Mouse (Mus musculus) intestine, embryonic 16.5 days (tissue): ENCODE results near the gene Acta2. TPM values are rescaled to one million over a fixed set of nuclear protein-coding genes. Genes with fewer than 3 reads are reported as not detected.

ENCODE experiments used
- ATAC-seq: fragments of 200-750 bp; cut with Nextera tagmentation; 2 replicates; pipeline ENCODE4 v1.8.0; 2017; ENCODE audit warnings: moderate TSS enrichment, moderate library complexity
- H3K27ac ChIP-seq: fragments of 300-500 bp; sonication (generic); 2 replicates; pipeline ENCODE4 v1.5.1; 2014; ENCODE audit warnings: mild to moderate bottlenecking, low read length
- H3K27me3 ChIP-seq: fragments of 300-500 bp; sonication (generic); replicated peaks from 2 replicates; pipeline ENCODE4 v1.6.1; 2014; ENCODE audit warnings: low read length, control low read depth, mixed read lengths; ENCODE audit not compliant: control insufficient read depth, insufficient read depth
- H3K36me3 ChIP-seq: fragments of 300-500 bp; sonication (generic); 2 replicates; pipeline ENCODE4 v1.6.1; 2014; ENCODE audit warnings: low read length, control low read depth; ENCODE audit not compliant: control insufficient read depth, insufficient read depth
- H3K4me1 ChIP-seq: fragments of 300-500 bp; sonication (generic); 2 replicates; pipeline ENCODE4 v1.6.1; 2014; ENCODE audit warnings: low read length, control low read depth, mixed read lengths; ENCODE audit not compliant: control insufficient read depth, insufficient read depth
- H3K4me2 ChIP-seq: fragments of 300-500 bp; sonication (generic); 2 replicates; pipeline ENCODE4 v1.6.1; 2014; ENCODE audit warnings: low read depth, low read length, control low read depth
- H3K4me3 ChIP-seq: fragments of 300-500 bp; sonication (generic); 2 replicates; pipeline ENCODE4 v1.5.1; 2014; ENCODE audit warnings: mild to moderate bottlenecking, low read length
- H3K9ac ChIP-seq: fragments of 300-500 bp; sonication (generic); 2 replicates; pipeline ENCODE4 v1.6.1; 2014; ENCODE audit warnings: low read depth, low read length
- H3K9me3 ChIP-seq: fragments of 300-500 bp; sonication (generic); 2 replicates; pipeline ENCODE4 v1.6.1; 2016; ENCODE audit warnings: low read length, control low read depth; ENCODE audit not compliant: control insufficient read depth
- WGBS: fragments of 180-500 bp; shearing (Covaris S2); extraction: QIAGEN DNeasy Blood & Tissue Kit; methylation state at CpG from one replicate; pipeline ENCODE4 v1.1.7; 2014; 5-methylcytosine and 5-hydroxymethylcytosine counted together
- polyA plus RNA-seq: library from polyadenylated mRNA; unstranded; fragments of >200 nt; fragmentation: Nextera tagmentation; extraction: Ambion mirVana; gene quantifications from 2 replicates; pipeline ENCODE4 v1.2.1, GENCODE M21; 2015

Gene Acta2
- polyA plus RNA-seq, 1 experiment from 2014 or later = 1,574 TPM

DNA sequence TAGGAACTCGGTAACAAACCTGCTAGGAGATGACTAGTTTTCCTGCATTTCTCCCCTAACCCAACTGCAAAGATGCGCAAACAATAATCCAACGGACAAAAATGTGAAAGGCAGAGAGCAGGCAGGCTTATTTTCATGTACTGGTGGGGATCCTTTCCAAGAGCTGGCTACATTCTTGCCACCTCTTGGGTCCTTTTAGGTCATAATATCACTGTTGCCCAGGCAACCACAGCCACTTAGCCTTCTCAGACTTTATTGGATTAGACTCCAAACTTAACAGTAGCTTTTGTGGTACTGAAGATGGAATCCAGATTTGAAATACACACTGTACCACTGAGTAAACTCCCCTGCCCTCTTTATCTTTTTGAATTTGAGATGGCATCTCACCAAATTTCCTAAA lies 22.7 kb upstream of the Acta2 start:
- no peaks in the 10 kb centered on the region for H3K27me3 ChIP-seq
- H3K9ac ChIP-seq = no peak overlapping the region
- no peak overlapping the region for H3K4me2 ChIP-seq
- no peaks in the 10 kb centered on the region for H3K36me3 ChIP-seq
- ATAC-seq = no peak
- no peaks in the 10 kb centered on the region for H3K4me1 ChIP-seq
- no peak overlapping the region for H3K27ac ChIP-seq
- H3K9me3 ChIP-seq = no peaks in the 10 kb centered on the region
- 84% methylated on average over 3 of the region's 3 CpGs for WGBS
- no peak overlapping the region for H3K4me3 ChIP-seq

DNA sequence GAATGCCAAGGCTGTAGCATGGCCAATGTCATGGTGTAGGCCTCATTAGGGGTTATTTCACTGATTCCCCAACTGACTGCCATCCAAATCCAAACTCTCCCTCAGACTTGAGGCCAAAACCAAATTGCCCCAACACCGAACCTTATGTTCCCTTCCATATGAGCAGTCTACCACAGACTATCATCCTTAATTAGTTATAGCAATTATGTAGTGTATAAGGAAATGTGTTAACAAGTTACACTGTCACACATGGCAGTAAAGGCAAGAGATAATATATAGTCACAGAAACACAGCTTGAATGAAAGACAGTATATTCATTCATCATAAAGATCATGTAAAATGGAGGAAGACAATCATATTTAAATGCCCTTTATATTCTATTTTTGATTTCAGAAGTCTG lies 17.7 kb upstream of the Acta2 start:
- H3K9me3 ChIP-seq = no peaks in the 10 kb centered on the region
- H3K27me3 ChIP-seq = no peaks in the 10 kb centered on the region
- H3K27ac ChIP-seq = no peak overlapping the region
- no peaks in the 10 kb centered on the region for H3K36me3 ChIP-seq
- ATAC-seq = no peak
- 98% methylated on average over 1 of the region's 1 CpGs for WGBS
- no peak overlapping the region for H3K4me3 ChIP-seq
- no peak overlapping the region for H3K9ac ChIP-seq
- H3K4me1 ChIP-seq = no peaks in the 10 kb centered on the region
- no peak overlapping the region for H3K4me2 ChIP-seq

DNA sequence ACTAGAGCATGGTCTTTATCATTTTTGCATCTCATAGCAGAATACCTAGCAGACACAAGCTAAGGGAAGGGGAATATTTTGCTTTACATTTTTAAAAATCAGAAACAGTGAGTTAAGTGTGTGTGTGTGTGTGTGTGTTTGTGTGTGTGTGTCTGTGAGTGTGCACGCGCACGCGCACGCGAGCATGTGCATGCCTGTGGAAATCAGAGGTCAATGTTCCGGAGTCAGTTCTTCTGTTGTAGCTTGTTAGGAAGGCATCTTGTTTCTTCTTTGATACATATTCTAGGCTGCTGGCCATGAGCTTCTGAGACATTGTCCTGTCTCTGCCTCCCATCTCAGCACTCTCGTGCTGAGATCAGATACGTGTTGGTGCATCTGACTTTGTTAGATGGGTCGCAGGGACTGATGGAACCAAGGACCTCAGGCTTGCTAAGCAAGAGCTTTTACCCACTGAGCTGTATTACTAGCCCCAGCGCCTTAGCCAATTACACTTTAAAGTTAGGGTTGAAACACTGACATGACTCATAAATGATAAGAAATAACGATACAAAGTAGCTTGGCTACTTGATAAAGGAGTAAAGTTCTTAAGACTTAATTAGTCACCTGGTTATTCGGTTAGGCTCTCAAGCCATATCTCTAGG lies 15.6 kb upstream of the Acta2 start:
- Histone ChIP-seq H3K4me3 (no peak overlapping the region), H3K27ac (peak overlapping the region; percentile 58; the same call in 1 of the 2 replicates), H3K4me2 (no peak overlapping the region), H3K9ac (no peak overlapping the region), H3K36me3 (no peaks in the 10 kb centered on the region), H3K4me1 (no peaks in the 10 kb centered on the region), H3K27me3 (no peaks in the 10 kb centered on the region), H3K9me3 (no peaks in the 10 kb centered on the region)
- ATAC-seq = peak; percentile 76
- WGBS = 88% methylated on average over 13 of the region's 13 CpGs

DNA sequence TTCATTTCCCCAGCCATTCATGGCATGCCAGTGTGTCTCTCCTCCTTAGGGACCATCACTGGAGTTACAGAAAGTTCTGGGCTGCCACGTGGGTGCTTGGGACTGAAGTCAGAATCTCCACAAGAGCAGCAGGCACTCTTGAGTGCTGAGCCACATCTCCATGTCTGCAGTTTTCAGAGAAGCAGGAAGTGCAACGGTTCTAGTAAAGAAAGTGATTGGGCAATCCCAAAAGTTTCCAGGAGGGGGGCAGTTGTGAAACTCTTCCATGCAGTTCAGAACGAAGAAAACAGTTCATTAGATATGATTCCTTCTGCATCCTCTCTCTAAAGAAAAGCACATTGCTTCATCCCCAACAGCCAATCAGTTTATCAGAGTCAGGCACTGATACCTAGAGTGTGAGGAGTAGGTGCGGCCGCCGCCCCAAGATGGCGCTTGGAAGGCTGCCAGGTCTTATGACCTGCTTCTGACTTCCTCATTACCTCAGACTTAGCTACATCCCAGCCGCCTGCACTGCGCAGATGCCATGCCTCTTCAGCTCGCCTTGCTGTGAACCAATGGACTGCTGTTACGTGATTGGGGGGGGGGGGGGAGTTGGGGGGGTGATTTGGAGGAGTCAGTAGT lies 14.8 kb upstream of the Acta2 start:
- no peaks in the 10 kb centered on the region for H3K4me1 ChIP-seq
- no peak overlapping the region; the same call in 1 of the 2 replicates for H3K27ac ChIP-seq
- H3K9me3 ChIP-seq = no peaks in the 10 kb centered on the region
- peak; percentile 85 for ATAC-seq
- no peak overlapping the region for H3K9ac ChIP-seq
- H3K36me3 ChIP-seq = no peaks in the 10 kb centered on the region
- H3K4me2 ChIP-seq = no peak overlapping the region
- H3K4me3 ChIP-seq = no peak overlapping the region
- H3K27me3 ChIP-seq = no peaks in the 10 kb centered on the region
- 72% methylated on average over 11 of the region's 11 CpGs for WGBS

DNA sequence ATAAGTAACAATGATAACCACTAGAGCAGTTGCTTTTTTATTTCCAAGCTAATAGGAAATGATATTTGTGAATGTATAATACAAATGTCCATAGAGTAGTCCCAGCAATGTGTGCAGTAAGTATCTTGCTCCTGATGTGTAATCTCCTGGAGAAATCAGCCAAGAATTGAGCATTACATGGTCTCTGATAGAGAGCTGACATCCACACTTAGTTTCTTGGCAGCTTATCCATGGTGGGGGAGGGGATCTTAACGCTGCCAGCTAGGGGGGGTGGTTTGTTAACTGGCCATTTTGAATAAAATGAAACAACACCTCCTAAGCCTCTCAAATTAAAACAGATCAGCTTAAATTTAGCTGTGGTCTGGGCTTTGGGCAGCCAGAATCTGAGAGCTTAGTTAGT lies 13.6 kb upstream of the Acta2 start:
- Histone ChIP-seq H3K4me3 (no peak overlapping the region), H3K27me3 (no peaks in the 10 kb centered on the region), H3K27ac (no peak overlapping the region), H3K4me2 (no peak overlapping the region), H3K4me1 (no peaks in the 10 kb centered on the region), H3K9ac (no peak overlapping the region), H3K9me3 (no peaks in the 10 kb centered on the region), H3K36me3 (no peaks in the 10 kb centered on the region)
- no peak for ATAC-seq
- WGBS = 51% methylated on average over 1 of the region's 1 CpGs

DNA sequence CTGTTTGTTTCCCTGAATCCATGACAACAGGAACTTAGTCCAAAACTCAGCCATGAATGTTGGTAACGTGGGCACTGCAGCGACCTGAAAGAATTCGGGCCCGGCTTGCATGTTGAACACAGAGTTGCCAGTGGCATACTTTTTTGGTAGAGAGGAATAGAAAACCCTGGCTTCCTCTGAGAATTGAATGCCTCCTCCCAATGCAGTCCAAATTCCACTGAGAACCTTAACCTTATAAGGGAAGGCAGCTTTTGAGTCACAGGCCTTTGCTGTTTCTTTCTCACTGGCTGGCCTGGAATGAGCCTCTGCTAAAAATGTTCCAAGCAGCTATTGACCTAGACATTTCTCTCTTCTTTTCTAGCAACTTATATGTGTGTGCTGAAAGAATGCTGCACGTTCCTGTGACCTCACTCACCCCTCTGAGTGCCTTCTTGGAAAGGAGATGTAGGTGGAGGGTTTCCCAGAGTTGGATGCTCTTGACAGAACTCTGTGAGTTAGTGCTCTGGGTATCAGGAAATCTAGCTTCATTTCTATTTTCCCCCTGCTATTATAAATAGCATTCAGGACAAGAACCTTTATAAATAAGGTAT lies 10.3 kb upstream of the Acta2 start:
- no peak overlapping the region for H3K4me2 ChIP-seq
- H3K9ac ChIP-seq = no peak overlapping the region
- H3K4me1 ChIP-seq = no peaks in the 10 kb centered on the region
- peak; percentile 34; the same call in 1 of the 2 replicates for ATAC-seq
- no peaks in the 10 kb centered on the region for H3K9me3 ChIP-seq
- H3K27me3 ChIP-seq = no peaks in the 10 kb centered on the region
- H3K4me3 ChIP-seq = no peak overlapping the region
- 64% methylated on average over 5 of the region's 5 CpGs for WGBS
- H3K27ac ChIP-seq = peak overlapping the region; percentile 65
- no peaks in the 10 kb centered on the region for H3K36me3 ChIP-seq

DNA sequence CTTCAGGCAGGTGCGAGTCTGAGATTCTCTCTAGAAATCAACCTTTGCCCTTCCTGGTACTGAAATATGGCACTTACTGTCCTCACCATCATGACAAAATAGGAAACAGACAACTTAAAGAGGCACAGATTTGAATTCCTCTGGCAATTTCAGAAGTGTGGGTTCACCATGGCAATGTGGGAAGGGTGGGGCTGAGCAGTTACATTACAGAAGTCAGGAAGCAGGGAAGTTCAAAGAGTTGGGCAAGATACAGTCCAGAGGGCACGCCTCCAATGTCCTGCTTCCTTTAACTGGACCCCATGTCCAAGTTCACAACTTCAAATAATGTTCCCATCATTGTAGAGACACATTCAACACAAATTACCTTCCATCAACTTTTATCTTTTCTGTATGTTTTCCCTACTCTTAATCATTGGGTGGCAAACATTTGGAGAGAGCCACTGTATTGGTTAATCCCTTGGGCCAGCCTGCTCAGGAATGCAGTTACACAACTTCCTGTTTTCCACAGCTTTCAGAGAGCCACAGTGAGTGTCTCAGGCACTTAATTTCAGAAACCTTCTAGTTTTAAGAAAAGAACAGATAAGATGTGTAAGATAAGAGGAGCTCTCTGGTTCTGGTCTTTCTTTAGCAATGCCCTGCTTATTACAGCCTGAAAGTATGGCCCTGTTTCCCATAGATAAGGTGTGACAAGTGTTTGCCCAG lies 7.0 kb upstream of the Acta2 start:
- Histone ChIP-seq H3K4me2 (no peak overlapping the region), H3K27ac (no peak overlapping the region), H3K9me3 (no peaks in the 10 kb centered on the region), H3K27me3 (no peaks in the 10 kb centered on the region), H3K36me3 (no peaks in the 10 kb centered on the region), H3K4me1 (no peaks in the 10 kb centered on the region), H3K4me3 (no peak overlapping the region), H3K9ac (no peak overlapping the region)
- WGBS = 74% methylated on average over 2 of the region's 2 CpGs
- 0 out of 2 replicates have a peak, but pooled peaks have one; percentile 38 for ATAC-seq

DNA sequence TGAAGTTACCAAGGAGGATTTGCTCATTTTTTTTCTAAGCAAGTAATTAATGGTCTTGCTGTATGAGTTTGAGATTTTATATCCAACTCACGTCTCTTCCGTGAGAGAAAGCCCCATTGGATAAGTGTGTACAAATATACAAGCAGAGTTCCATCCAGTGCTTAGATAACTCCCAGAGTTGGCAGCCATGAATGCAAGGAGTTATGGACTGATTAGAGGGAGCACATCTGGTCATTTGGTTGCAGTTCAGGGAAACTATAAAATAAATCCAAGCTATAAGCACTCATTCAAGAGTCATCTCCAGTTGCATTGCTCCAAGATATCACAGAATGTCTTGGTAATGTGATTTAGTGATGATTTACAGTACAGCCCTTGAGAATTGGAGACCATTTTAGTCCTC lies 1.5 kb upstream of the Acta2 start:
- Histone ChIP-seq H3K9ac (no peak overlapping the region), H3K4me3 (no peak overlapping the region), H3K9me3 (no peaks in the 10 kb centered on the region), H3K27me3 (no peaks in the 10 kb centered on the region), H3K4me2 (no peak overlapping the region), H3K36me3 (no peaks in the 10 kb centered on the region), H3K27ac (no peak overlapping the region), H3K4me1 (no peaks in the 10 kb centered on the region; the same call in 1 of the 2 replicates)
- peak; percentile 30; the same call in 1 of the 2 replicates for ATAC-seq
- 64% methylated on average over 2 of the region's 2 CpGs for WGBS

DNA sequence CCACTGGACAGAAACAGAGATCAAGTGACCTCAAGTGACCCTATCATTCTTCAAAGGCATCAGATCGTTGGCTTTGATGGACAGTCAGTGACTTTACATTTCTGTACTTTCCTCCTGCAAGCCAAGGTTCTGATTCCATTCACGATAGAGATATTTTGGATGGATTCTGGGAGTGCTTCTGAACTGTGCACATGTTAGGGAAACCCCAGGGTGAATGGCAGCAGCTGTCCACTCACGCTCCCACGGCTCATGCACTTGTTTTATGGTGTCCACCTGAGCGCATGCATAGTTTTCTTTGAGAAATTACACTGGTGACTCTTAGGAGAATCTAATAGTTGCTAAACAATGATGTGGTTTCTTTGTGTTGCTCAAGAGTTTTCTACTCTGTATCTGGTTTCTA lies 759 bp upstream of the Acta2 start:
- 70% methylated on average over 5 of the region's 5 CpGs for WGBS

More for the DNA sequence above, 759 bp upstream of the Acta2 start:
- Histone ChIP-seq H3K4me3 (no peak overlapping the region), H3K9ac (no peak overlapping the region), H3K4me1 (peaks cover 4% of the 10 kb centered on the region), H3K4me2 (no peak overlapping the region), H3K27ac (0 out of 2 replicates have a peak overlapping the region, but pooled peaks have one; percentile 72), H3K9me3 (no peaks in the 10 kb centered on the region), H3K27me3 (no peaks in the 10 kb centered on the region), H3K36me3 (no peaks in the 10 kb centered on the region)
- ATAC-seq = no peak
